Mouse (Mus musculus) midbrain, embryonic 10.5 days (tissue): Measurements from ENCODE around the gene Ift52. TPM values are rescaled to one million over a fixed set of nuclear protein-coding genes. Genes with fewer than 3 reads are reported as not detected.

Experiments
- DNase-seq: peaks from one replicate; pipeline ENCODE4 v3.0.0-alpha.2; 2017; ENCODE audit warnings: low spot score
- H3K27ac ChIP-seq: fragments of 300-500 bp; sonication (generic); replicated peaks from 2 replicates; pipeline ENCODE4 v1.5.1; 2016; ENCODE audit warnings: mild to moderate bottlenecking
- H3K27me3 ChIP-seq: fragments of 300-500 bp; sonication (generic); 2 replicates; pipeline ENCODE4 v1.6.1; 2016; ENCODE audit warnings: low read depth, mild to moderate bottlenecking; ENCODE audit not compliant: poor library complexity, severe bottlenecking
- H3K36me3 ChIP-seq: fragments of 300-500 bp; sonication (generic); 2 replicates; pipeline ENCODE4 v1.6.1; 2016; ENCODE audit warnings: mild to moderate bottlenecking, moderate library complexity
- H3K4me1 ChIP-seq: fragments of 300-500 bp; sonication (generic); 2 replicates; pipeline ENCODE4 v1.6.1; 2016
- H3K4me3 ChIP-seq: fragments of 300-500 bp; sonication (generic); 2 replicates; pipeline ENCODE4 v1.5.1; 2016; ENCODE audit warnings: mild to moderate bottlenecking, moderate library complexity
- H3K9me3 ChIP-seq: fragments of 300-500 bp; sonication (generic); replicated peaks from 2 replicates; pipeline ENCODE4 v1.6.1; 2016; ENCODE audit warnings: mild to moderate bottlenecking
- WGBS: fragments of 180-500 bp; shearing (Covaris S2); methylation state at CpG from one replicate; pipeline ENCODE4 v1.1.7; 2016; 5-methylcytosine and 5-hydroxymethylcytosine counted together
- polyA plus RNA-seq: library from polyadenylated mRNA; unstranded; fragments of >200 nt; fragmentation: Nextera tagmentation; extraction: Ambion mirVana; gene quantifications from 2 replicates; pipeline ENCODE4 v1.2.1, GENCODE M21; 2016

The Ift52 gene
- polyA plus RNA-seq, 1 experiment from 2014 or later, result 56.2 TPM

GRCm38 (mm10) chr2:162988235-162988634, 28.9 kb upstream of the Ift52 start:
- 90% methylated on average over 4 of the region's 4 CpGs for WGBS

GRCm38 (mm10) chr2:162991394-162992083, 25.6 kb upstream of the Ift52 start:
- no peaks in the 10 kb centered on the region for H3K4me1 ChIP-seq
- H3K27me3 ChIP-seq, result peaks cover 3% of the 10 kb centered on the region; the same call in 1 of the 2 replicates
- H3K9me3 ChIP-seq, result no peaks in the 10 kb centered on the region
- WGBS, result 44% methylated on average over 6 of the region's 6 CpGs
- no peak for DNase-seq
- no peak overlapping the region for H3K27ac ChIP-seq
- no peaks in the 10 kb centered on the region for H3K36me3 ChIP-seq
- no peak overlapping the region for H3K4me3 ChIP-seq

More at GRCm38 (mm10) chr2:162988235-162988634, 28.9 kb upstream of the Ift52 start:
- no peak for DNase-seq
- Histone ChIP-seq H3K4me1 (no peaks in the 10 kb centered on the region), H3K27me3 (no peaks in the 10 kb centered on the region; the same call in 1 of the 2 replicates), H3K9me3 (no peaks in the 10 kb centered on the region), H3K36me3 (no peaks in the 10 kb centered on the region), H3K4me3 (no peak overlapping the region), H3K27ac (no peak overlapping the region)

- no peaks in the 10 kb centered on the region for H3K36me3 ChIP-seq
- no peaks in the 10 kb centered on the region for H3K4me1 ChIP-seq
- DNase-seq, result no peak
- H3K9me3 ChIP-seq, result no peaks in the 10 kb centered on the region
- peaks cover 3% of the 10 kb centered on the region; the same call in 1 of the 2 replicates for H3K27me3 ChIP-seq
- H3K27ac ChIP-seq, result no peak overlapping the region
- H3K4me3 ChIP-seq, result no peak overlapping the region
Measured at GRCm38 (mm10) chr2:162992084-162992437, 25.1 kb upstream of the Ift52 start.

GRCm38 (mm10) chr2:162993881-162994616, 23.1 kb upstream of the Ift52 start:
- Histone ChIP-seq H3K36me3 (no peaks in the 10 kb centered on the region), H3K4me1 (peaks cover 3% of the 10 kb centered on the region; the same call in 1 of the 2 replicates), H3K27me3 (peaks cover 3% of the 10 kb centered on the region; the same call in 1 of the 2 replicates), H3K4me3 (no peak overlapping the region), H3K27ac (no peak overlapping the region), H3K9me3 (no peaks in the 10 kb centered on the region)
- no peak for DNase-seq
- 84% methylated on average over 9 of the region's 9 CpGs for WGBS

GRCm38 (mm10) chr2:162998528-162999230, 18.5 kb upstream of the Ift52 start:
- Histone ChIP-seq H3K36me3 (no peaks in the 10 kb centered on the region), H3K4me3 (peak overlapping the region; percentile 44), H3K27me3 (0 out of 2 replicates have a peak, but pooled peaks cover 3% of the 10 kb centered on the region), H3K4me1 (peaks cover 6% of the 10 kb centered on the region; the same call in 1 of the 2 replicates), H3K9me3 (no peaks in the 10 kb centered on the region), H3K27ac (no peak overlapping the region)
- DNase-seq, result peak; percentile 75
- WGBS, result 34% methylated on average over 18 of the region's 18 CpGs

GRCm38 (mm10) chr2:162999744-163000143, 17.4 kb upstream of the Ift52 start:
- peaks cover 6% of the 10 kb centered on the region; the same call in 1 of the 2 replicates for H3K4me1 ChIP-seq
- H3K9me3 ChIP-seq, result no peaks in the 10 kb centered on the region
- H3K4me3 ChIP-seq, result no peak overlapping the region
- no peaks in the 10 kb centered on the region for H3K27me3 ChIP-seq
- WGBS, result 40% methylated on average over 3 of the region's 3 CpGs
- H3K27ac ChIP-seq, result no peak overlapping the region
- DNase-seq, result peak; percentile 59
- no peaks in the 10 kb centered on the region for H3K36me3 ChIP-seq

- peaks cover 6% of the 10 kb centered on the region; the same call in 1 of the 2 replicates for H3K4me1 ChIP-seq
- H3K27ac ChIP-seq, result no peak overlapping the region
- no peaks in the 10 kb centered on the region for H3K9me3 ChIP-seq
- H3K27me3 ChIP-seq, result no peaks in the 10 kb centered on the region
- WGBS, result 97% methylated on average over 1 of the region's 1 CpGs
- H3K4me3 ChIP-seq, result no peak overlapping the region
- H3K36me3 ChIP-seq, result no peaks in the 10 kb centered on the region
- DNase-seq, result no peak
Measured at GRCm38 (mm10) chr2:163001071-163001470, 16.1 kb upstream of the Ift52 start.

- DNase-seq, result no peak
- 89% methylated on average over 4 of the region's 4 CpGs for WGBS
- Histone ChIP-seq H3K27me3 (no peaks in the 10 kb centered on the region), H3K4me3 (no peak overlapping the region), H3K36me3 (no peaks in the 10 kb centered on the region), H3K4me1 (no peaks in the 10 kb centered on the region), H3K27ac (no peak overlapping the region), H3K9me3 (no peaks in the 10 kb centered on the region)
Measured at GRCm38 (mm10) chr2:163007299-163007698, 9.9 kb upstream of the Ift52 start.

- Histone ChIP-seq H3K27me3 (no peaks in the 10 kb centered on the region), H3K36me3 (peaks cover 100% of the 10 kb centered on the region), H3K4me1 (no peaks in the 10 kb centered on the region), H3K9me3 (no peaks in the 10 kb centered on the region), H3K27ac (no peak overlapping the region), H3K4me3 (no peak overlapping the region)
- 89% methylated on average over 5 of the region's 5 CpGs for WGBS
- no peak for DNase-seq
Measured at GRCm38 (mm10) chr2:163031289-163031688, 14.1 kb downstream of the Ift52 start.

- Histone ChIP-seq H3K27ac (no peak overlapping the region), H3K27me3 (no peaks in the 10 kb centered on the region), H3K9me3 (no peaks in the 10 kb centered on the region), H3K4me3 (no peak overlapping the region), H3K36me3 (peaks cover 100% of the 10 kb centered on the region), H3K4me1 (no peaks in the 10 kb centered on the region)
- no peak for DNase-seq
- WGBS, result 83% methylated on average over 2 of the region's 2 CpGs
Measured at GRCm38 (mm10) chr2:163031757-163032156, 14.6 kb downstream of the Ift52 start.

- WGBS, result 48% methylated on average over 4 of the region's 4 CpGs
- H3K27ac ChIP-seq, result no peak overlapping the region
- peaks cover 100% of the 10 kb centered on the region for H3K36me3 ChIP-seq
Measured at GRCm38 (mm10) chr2:163032622-163033021, 15.5 kb downstream of the Ift52 start.

GRCm38 (mm10) chr2:163039940-163040339, 22.8 kb downstream of the Ift52 start:
- no peak for DNase-seq
- H3K9me3 ChIP-seq, result no peaks in the 10 kb centered on the region
- peaks cover 94% of the 10 kb centered on the region for H3K36me3 ChIP-seq
- H3K27ac ChIP-seq, result no peak overlapping the region
- H3K4me3 ChIP-seq, result no peak overlapping the region
- no peaks in the 10 kb centered on the region for H3K4me1 ChIP-seq
- WGBS, result 88% methylated on average over 7 of the region's 7 CpGs
- no peaks in the 10 kb centered on the region for H3K27me3 ChIP-seq

More at GRCm38 (mm10) chr2:163032622-163033021, 15.5 kb downstream of the Ift52 start:
- no peak overlapping the region for H3K4me3 ChIP-seq
- no peaks in the 10 kb centered on the region for H3K27me3 ChIP-seq
- no peaks in the 10 kb centered on the region for H3K4me1 ChIP-seq
- no peak for DNase-seq
- H3K9me3 ChIP-seq, result no peaks in the 10 kb centered on the region
